Mouse (Mus musculus) gastrocnemius, adult 8-10 months (tissue): ENCODE results near the gene Myo3b. TPM values are rescaled to one million over a fixed set of nuclear protein-coding genes. Genes with fewer than 3 reads are reported as not detected.
"Not testable (repeated sequence)": the region's sequence is repeated elsewhere in the genome, so short reads cannot be mapped to it uniquely, and the experiment has no call there.

Experiments used
- DNase-seq, 2 experiments: peaks; one replicate each; pipeline ENCODE4 v3.0.0; 2022; ENCODE audit warnings: low spot score in 2 of 2
- total RNA-seq, 4 experiments: library from RNA; stranded (reverse); gene quantifications; 2 replicates each; pipeline ENCODE4 v1.2.4; 2022

Myo3b gene
- total RNA-seq, 4 experiments from 2014 or later, result not detected

DNA sequence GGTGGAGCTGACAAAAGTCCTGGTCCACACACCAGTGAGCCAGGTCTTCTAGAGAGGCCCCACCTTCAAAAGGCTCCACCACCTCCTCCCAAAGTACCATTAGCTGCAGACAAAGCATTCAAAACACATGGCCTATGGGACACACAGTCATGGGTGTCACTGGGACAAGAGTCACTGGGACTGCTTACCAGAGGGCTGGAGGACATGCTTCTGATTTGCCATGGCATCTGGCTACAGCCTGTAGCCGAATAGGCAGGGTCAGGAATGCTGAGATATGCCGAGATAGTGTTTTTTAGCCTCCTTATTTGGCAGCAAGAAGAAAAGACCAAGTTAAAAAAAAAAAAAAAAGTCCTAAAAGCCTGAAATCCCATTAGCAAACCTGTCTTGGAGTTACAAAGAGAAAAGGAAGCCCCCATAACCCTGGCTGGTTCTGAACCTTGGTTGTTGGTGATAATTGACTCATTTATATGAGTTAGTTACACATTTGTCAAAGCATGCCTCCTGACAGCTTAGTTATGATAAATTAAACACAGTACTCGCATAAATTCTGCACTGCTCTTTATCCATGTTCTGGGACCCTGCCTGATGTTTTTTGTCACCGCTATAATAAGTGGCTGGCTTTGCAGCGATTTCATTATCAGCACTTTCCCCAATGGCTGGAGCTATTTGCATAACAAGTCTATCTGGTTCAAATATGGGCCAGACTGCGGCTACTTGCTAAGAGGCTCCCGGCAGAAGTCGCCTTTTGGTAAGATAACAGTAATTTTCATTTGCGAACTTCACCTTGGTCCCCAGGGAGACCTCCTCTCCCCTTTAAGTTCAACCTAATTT, 156.7 kb downstream of the Myo3b start:
- no peak for DNase-seq

DNA sequence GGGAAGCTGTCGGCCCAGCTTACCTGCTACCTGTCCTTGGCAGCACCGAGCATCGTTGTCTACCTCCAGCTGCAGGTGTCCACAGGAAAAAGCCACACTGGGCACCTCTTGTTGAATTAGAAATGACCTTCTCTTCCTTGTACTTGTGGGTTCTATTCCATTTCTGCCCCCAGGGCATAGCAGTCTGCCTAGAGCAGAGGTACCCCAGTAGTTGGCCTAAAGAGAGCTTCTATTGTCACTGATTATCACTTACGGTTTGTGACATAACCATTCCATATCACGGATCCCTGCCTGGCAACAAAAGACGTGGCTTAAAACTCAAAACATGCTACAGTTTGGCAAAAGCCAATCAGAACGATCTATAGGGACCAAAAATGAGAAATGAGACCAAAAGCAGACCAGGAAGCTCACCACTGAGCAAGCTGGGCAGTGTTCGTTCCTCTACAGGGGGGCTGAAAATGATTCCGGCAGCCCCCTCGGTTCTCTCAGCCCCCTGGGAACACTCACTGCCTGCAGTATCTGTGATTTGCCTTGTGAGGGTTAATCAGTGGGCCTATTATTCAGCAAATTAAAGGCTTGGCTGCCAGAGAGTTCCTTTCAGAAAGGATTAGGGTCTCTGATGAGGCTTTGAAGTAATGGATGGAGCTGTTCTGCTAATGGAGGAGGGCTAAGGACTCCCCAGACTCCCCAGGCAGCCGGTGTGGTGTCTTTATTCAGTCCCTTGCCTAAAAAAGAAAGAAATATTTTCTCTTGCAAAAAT, 163.1 kb downstream of the Myo3b start:
- no peak for DNase-seq

DNA sequence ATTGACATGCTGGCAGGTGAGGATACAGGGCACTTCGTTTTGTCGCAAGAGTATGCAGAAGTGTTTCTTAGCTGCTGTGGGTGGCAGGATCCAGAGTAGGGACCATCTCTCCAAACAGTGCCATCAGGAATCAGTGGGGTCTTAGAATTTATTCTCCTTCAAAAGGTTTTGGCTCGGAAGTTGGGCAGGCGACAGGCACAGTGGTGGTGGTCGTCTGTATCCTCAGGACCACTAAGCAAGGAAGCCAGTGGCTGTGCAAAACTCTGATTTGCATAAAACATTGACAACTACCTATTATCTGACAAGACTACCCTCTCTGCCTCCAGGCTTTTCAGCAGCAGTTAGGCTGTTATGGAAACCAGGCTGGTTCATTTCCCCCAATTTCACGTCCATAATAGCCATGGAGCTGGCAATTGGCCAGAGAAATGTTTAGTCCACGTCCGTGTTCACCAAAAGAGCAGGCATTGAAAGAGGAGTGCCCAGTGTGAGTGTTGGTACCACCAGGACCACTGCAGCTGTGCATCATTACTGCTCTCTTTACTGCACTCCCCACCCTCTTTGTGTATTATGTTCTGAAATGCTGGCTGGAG, 163.7 kb downstream of the Myo3b start:
- no peak for DNase-seq

DNA sequence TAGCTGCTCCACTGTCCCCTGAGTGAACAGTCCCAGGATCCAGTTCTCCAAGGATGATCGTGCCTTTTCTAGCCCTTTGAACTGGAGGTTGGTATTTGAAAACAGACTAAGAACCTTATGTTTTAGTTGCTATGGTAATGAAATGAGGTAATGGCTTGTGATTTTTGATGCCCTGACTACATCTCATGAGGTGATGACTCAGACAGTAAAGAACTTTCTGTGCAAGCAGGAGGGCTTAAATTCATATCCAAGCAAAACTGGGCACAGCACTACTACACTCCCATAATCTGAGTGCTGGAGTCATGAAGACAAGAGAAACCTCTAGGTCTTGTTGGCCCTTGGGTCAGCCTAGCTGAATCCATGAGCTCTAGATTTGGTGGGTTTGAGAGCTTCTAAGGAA, 169.5 kb downstream of the Myo3b start:
- no peak for DNase-seq

DNA sequence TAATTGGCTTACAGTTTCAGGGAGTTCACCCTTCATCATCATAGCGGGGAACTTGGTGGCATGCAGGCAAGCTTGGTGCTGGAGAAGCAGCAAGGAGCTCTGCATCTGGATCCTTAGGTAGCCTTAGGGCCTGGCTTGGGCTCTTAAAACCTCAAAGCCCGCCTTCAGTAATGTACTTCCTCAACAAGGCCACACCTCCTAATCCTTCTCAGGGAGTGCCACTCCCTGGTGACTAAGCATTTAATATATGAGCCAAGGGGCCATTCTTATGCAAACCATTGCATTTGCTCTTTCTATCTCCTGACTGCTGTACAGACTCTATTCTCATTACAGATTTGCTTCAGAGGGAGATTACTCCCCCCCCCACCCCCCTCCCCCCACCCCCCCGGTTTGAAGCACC, 170.9 kb downstream of the Myo3b start:
- DNase-seq, result no peak

DNA sequence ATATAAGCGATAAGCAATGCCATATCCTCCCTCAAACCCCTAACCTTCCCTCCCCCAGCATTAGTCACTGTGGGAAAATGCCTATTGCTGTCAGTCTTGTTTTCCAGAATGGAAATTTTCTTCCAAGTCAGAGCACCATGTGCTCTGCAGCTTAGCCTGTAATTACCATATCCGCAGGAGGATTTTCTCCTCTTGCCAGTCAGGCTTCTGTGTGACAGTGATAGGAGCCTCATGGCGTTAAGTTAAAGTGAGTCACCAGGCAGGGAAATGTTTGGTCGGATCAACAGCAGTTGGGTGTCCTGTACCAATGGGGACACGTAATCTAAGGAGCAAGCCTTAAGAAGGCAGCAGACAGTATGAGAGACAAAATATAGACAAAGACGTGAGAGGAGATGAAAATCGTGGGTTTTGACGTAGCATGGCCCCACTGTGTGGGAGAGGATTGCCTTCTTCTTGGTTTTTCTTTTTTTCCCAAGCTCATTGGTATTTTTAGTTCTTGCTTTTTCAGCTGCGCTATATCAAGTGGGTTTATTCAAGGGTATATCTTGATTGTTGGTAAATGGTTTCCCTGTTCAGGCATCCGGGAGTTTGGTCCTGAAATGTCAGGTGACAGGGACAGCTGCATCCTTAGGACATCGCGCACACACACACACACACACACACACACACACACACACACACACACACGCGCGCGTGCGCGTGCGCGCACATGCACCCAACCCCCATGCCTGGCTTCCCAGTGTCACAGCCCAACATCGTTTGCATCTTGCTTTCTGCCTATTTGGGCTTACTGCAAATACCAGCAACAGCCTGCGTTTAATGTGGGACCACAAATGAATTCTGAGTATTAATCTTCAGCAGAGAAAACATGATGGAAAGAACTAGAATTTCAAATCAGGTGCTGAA, 171.8 kb downstream of the Myo3b start:
- no peak for DNase-seq

DNA sequence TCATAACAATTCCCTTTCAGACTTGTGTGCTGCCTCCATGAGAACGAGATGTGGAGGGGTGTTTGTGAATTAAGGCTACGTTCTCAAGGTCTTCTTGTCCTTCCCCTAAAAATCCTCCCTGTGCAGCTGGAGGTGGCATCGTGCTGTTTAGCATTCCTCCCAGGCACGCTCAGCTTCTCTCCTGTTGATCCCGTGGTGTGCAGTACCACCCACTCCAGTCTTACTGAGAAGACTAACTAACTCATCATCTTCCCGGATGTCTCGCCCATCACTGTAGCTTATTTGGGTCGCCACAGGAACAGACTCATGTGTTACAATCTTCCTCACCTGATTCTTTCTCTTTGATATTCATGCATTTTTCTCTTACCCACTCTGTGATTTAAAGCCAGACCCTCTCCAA, 175.5 kb downstream of the Myo3b start:
- no peak for DNase-seq

DNA sequence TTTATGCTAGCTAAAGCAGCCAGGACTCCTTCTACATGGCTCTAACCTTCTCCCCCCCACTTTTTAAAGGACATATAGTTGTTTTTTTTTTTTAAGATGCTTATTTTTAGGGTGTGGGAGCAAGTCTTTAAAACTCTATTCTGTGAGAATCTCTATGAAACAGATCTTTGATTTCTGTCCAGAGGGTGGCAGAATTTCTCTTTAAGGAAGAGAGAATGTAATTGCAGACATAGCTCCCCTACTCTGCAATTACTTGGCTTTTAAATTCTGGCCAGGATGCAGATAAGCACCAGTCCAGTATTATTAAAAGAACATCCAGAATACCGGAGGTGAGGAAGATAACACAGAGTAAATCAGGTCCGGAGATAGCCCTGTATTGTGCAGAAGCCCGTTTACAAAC, 178.9 kb downstream of the Myo3b start:
- no peak for DNase-seq

DNA sequence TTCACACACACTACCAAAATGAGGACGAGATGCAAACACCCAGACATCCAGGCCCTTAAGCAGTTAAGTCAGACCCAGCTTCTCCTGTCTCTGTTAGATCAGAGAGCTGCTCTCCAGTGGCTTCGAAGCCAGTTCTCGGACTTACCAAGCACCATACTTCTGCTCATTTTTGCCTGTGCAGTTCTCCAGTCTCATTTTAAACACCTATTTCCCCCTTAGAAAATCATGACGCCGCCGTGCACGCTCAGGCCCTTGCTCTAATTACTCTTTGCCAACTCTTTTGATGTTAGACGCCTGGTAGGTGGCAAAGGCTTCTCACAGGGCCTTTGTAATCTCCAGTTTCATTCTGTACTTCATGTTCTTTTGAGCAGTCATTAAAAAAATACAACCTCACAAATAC, 179.5 kb downstream of the Myo3b start:
- no peak for DNase-seq

DNA sequence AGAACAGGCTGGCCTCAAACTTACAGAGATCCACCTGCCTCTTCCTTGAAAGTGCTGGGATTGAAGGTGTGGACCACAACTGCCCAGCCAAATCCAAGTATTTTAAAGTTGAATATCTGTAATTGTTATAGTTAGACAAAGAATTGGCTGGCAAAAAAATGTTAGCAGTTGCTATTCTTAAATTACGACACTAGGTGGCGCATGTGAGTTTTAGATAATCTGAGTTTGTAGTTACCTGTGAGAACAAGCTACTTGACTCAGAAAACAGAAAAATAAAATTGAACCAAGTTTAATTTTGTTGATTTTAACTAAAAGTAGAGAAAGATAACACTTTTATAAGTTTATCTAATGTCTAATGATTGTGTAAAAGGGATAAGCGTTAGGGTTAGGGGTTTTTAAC, 187.8 kb downstream of the Myo3b start:
- no peak for DNase-seq

DNA sequence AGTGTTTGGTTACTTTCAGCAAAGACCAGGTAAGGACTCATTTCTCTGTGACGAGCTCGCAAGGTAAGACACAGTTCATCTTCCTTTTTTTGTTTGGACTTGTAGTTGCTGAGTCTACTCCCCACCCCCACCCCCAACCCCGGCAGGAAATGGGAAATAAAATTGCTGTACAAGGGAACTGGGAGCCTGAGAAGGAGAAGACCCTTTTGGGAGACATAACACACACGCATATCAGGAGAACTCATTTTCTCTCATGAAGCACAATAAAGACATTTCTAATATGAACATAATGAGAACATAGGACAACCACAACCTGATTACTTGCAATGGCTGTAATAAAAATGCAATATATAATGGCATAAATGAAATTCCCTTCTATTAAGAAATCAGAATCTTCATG, 195.5 kb downstream of the Myo3b start:
- DNase-seq, result not testable (repeated sequence)

DNA sequence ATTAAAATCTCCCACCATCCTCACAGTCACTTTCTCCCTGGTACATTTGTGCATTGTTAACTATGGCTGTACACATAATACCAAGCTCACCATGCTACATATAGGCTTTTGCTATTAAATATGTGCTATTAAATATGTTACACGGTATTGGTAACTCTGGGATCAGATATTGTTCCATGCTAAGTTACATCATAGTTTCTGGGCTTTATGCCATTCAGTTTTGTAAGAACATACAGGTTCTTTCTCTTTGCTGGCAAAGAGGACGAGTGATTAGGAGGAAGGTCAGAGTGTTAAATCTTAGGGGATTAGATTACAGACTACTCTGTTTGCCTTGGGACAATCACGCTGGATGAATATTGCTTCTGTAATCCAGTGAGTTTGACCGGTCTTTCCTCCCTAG, 207.1 kb downstream of the Myo3b start:
- DNase-seq, result no peak

DNA sequence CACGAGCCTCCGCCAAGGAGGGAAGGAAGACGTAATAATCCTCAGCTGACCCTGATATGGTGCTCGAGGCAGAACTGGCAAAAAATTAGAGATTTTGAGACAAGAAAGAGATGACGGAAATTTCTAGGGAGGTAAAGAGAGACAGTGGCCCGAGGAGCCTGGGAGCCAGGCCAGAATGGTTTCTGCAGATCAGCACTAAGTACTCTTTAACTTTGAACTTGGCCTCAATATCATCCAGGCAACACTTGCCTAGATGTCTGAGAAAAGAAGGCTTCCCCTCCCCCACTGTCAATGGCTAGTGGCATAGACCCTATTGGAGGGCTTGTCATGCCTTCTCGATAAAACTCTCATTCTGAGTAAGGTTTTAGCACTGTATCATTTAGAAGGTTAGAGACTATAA, 209.7 kb downstream of the Myo3b start:
- DNase-seq, result no peak

DNA sequence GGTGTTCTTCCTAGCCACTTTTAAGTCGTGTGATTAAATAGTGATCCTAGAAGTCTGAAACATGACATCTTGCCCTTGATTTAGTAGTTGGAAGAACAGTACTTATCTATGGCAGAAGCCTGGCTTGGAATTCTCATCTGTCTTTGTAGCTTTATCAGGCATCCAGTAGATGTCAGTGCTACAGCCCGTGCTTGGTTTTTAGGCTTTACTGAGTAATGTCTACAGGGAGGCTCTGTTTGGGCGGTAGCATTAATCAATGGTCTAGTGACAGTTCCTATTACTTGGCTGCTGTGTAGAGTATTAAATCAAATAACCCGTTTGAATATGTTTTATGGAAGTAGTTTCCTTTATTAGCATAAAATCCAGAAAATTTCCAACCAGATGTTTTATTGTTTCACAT, 210.9 kb downstream of the Myo3b start:
- DNase-seq, result no peak

DNA sequence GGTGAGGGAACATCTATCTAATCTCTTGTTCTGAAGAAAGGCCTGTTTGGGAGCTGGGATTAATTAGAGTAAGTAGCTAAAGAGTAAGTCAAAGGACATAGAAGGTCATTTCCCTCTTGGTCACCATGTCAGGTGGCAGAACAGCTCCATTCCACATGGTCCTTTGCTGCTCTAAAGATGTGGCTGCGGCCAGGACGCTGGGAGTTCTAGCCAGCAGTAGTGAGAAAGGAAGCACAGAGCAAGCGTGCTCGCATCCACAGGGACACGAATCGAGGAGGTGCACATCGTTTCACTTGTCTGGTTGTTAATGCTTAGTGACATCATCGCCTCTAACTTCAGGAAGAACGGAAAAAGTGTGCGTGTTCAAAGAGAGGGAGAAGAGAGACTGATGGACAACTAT, 212.3 kb downstream of the Myo3b start:
- no peak for DNase-seq

DNA sequence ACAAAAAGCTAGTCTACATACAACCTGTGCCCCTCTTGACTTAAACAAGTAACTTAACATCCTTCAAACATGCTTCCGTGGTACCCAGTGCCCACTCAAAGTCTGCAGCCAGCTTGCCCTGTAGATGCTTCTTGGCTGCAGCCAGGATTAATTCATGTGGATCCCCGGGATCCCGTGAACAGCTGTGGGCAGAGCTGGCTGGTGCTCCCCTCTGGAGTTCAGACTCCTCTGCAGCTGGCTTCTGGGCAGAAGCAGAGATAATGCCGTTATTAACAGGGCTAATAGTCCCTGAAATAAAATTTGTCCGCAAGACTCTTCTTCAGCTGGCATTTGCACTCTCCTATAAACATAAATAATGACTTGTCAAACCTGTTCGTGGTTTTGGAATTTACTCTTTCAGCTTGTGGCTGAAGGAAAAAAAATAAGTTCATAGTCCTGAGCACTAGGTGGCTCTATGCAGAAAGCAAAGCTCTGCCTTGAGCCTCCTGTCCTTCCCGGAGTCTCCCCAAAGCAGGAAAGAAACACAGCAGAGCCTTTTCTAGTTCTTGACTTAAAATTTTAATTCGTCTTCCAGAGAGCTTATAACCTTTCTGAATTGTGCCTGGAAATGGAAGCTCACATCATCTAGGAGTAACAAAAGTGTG, 220.6 kb downstream of the Myo3b start:
- no peak for DNase-seq

DNA sequence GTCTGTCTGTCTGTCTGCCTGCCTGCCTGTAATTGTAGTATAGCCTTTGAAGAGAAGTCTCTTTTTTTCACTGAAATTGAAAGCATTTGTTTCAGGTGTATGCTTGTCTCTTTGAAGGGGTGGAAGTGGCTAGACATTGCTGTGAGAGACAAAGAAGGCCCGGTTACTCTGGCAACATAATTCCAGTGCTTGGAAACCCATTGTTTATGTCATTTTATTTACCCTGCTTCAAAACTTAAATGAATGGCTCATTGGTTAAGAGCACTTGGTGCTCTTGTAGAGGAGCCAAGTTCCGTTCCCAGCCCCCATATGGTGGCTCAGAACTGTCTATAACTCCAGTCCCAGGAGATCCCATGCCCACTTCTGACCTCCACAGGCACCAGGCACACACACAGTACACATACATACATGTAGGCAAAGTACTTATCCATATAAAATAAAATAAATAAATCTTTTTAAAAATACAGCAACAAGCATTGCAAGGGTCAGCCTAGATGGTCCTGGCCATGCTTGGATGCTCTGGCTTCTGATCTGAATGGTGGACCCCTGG, 221.8 kb downstream of the Myo3b start:
- no peak for DNase-seq

DNA sequence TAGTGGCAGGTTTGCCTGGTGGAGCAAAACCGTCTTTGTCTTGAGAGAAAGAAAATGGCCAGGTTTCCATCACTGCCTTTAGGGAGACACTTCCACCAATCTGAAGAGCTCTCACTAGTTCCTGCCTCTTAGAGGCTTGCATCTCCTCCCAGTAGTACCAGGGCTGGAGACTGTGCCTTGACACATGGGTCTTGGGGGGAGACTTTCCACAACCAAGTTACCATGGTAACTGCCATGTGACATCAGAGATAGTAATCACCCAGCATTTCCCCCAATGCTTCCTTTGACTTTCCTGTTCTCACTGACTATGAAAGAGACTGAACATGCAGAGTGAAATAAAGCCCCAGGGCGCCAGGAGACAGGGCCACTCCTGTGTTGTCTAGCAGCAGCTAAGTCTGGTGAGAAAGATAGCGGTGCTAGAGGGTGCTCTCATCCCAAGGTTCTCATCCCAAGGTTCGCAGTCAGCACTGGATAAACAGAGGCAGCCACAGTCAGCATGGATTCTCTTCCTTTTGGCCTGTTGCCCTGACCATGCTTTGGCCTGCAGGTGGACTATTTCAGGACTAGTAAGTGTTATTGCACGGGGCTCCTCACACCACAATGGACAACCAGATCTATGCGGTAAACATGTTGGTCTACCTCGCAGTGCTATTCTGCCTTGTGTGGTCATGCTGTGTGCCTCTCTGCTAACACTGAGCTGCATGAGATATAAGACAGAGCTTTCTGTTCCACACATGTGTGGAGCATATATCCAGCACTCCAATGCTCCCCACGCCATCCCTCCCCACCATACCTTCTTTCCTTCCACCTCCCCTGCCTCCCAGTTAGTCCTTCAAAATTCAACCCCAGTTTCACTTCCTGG, 223.0 kb downstream of the Myo3b start:
- DNase-seq, result no peak

DNA sequence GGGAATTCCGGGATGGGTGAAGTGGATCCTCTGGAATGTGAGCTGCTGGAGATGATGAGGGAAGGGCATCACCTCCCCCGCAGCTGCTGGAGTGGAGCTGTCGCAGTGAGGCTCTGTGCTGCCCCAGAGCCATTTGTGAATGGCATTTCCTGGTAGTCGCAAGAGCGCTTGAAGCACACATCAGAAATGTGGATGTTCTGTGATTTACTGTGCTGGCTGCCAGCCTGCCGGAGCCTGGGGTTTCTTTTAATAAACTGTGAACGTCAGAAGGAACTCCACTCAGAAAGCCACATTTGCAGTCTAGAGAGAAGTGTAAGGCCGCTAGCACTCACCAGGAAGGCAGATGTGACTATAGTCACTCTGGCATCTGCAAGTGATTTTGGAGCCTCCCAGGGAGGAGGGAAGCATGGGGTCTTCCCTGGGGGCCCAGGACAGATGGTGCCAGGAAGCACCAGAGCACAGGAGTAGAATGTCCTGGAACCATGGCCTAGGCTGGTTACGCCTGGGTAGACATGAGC, 223.7 kb downstream of the Myo3b start:
- DNase-seq, result no peak
